Mouse (Mus musculus): ENCODE measurements around the gene Sptbn4.

Gene Sptbn4

GRCm38 (mm10) chr7:27345444-27345843 is 102.0 kb downstream of the Sptbn4 start:
- DNase-seq (ENCODE audit: low spot score) = no peak

- DNase-seq (ENCODE audit: low spot score) = no peak
Observed at GRCm38 (mm10) chr7:27342595-27342994, 104.9 kb downstream of the Sptbn4 start.

- DNase-seq (ENCODE audit: low spot score) = no peak
Observed at GRCm38 (mm10) chr7:27339519-27339918, 108.0 kb downstream of the Sptbn4 start.

GRCm38 (mm10) chr7:27339114-27339513 is 108.4 kb downstream of the Sptbn4 start:
- DNase-seq (ENCODE audit: low spot score) = no peak

- DNase-seq (ENCODE audit: low spot score) = no peak
Observed at GRCm38 (mm10) chr7:27337175-27337853, 110.2 kb downstream of the Sptbn4 start, which contains the start of gene Ltbp4. Gene Ltbp4 (minus strand): TSS chr7:27337692.

- peak; percentile 71 for DNase-seq (ENCODE audit: low spot score)
Observed at GRCm38 (mm10) chr7:27335928-27336823, 111.3 kb downstream of the Sptbn4 start.

- DNase-seq (ENCODE audit: low spot score) = no peak
Observed at GRCm38 (mm10) chr7:27335011-27335720, 112.3 kb downstream of the Sptbn4 start.

GRCm38 (mm10) chr7:27334405-27334911 is 113.0 kb downstream of the Sptbn4 start:
- no peak for DNase-seq (ENCODE audit: low spot score)

- DNase-seq (ENCODE audit: low spot score) = no peak
Observed at GRCm38 (mm10) chr7:27333316-27333941, 114.1 kb downstream of the Sptbn4 start.

- peak; percentile 78 for DNase-seq (ENCODE audit: low spot score)
Observed at GRCm38 (mm10) chr7:27332353-27333199, 114.9 kb downstream of the Sptbn4 start.

GRCm38 (mm10) chr7:27331854-27332253 is 115.6 kb downstream of the Sptbn4 start:
- no peak for DNase-seq (ENCODE audit: low spot score)

- DNase-seq (ENCODE audit: low spot score) = no peak
Observed at GRCm38 (mm10) chr7:27331541-27331851, 116.0 kb downstream of the Sptbn4 start.

- DNase-seq (ENCODE audit: low spot score) = peak; percentile 85
Observed at GRCm38 (mm10) chr7:27330709-27331540, 116.6 kb downstream of the Sptbn4 start.

GRCm38 (mm10) chr7:27329981-27330380 is 117.5 kb downstream of the Sptbn4 start:
- no peak for DNase-seq (ENCODE audit: low spot score)

GRCm38 (mm10) chr7:27329326-27329947 is 118.0 kb downstream of the Sptbn4 start:
- DNase-seq (ENCODE audit: low spot score) = no peak

- no peak for DNase-seq (ENCODE audit: low spot score)
Observed at GRCm38 (mm10) chr7:27328648-27329047, 118.8 kb downstream of the Sptbn4 start.

GRCm38 (mm10) chr7:27328161-27328560 is 119.3 kb downstream of the Sptbn4 start:
- DNase-seq (ENCODE audit: low spot score) = no peak

- no peak for DNase-seq (ENCODE audit: low spot score)
Observed at GRCm38 (mm10) chr7:27327500-27327899, 120.0 kb downstream of the Sptbn4 start.

GRCm38 (mm10) chr7:27326101-27326880 is 121.2 kb downstream of the Sptbn4 start:
- DNase-seq (ENCODE audit: low spot score) = no peak

All from urinary bladder, postnatal 10 days (tissue).